Mouse (Mus musculus): ENCODE measurements around the gene Col8a1. TPM values are rescaled to one million over a fixed set of nuclear protein-coding genes. Genes with fewer than 3 reads are reported as not detected.

Gene Col8a1
- polyA plus RNA-seq, 1 experiment from 2014 or later = 2.9 TPM

DNA sequence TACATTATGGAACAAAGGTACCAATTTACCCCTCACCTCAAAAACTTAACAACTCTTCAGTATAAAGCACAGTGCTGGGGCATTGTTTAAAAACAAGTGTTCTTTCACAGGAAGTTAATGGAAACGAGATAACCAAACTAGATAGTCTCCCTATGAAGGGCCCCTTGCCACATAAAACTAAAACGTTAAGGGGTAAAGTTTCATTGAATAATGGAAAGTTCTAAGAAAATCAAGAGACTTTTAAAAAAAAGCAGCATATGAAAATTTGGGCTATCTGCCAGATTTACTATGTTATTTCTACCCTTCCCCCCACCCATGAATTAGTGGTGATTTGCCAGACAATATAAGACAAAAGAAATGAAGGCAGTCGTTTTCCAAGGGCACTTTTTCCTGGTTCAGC lies 169.3 kb downstream of the Col8a1 start:
- no peak overlapping the region for H3K4me2 ChIP-seq (replicated peaks; ENCODE audit: low read depth, low read length)

DNA sequence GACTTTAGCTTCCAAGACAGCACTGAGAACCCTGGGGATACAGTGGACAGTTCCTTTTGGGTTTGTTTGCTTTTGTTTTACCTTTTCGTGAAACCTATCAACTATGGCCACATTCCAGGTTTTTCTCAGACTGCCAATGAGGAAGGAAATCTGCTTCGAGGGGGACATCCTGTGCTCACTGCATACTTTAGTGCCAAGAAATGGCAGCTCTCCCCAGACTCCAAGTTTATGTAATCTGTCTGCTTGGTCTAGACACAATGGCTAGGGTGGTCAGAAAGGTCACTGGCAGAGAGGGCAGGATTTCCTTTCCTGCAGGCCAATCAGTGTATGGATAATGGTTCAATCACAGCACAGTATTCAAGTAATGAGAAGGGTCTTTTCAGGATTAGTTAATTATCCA lies 172.5 kb downstream of the Col8a1 start:
- Histone ChIP-seq H3K4me1 (replicated peaks; ENCODE audit: control insufficient read depth, insufficient read depth, low read length) (no peaks in the 10 kb centered on the region), H3K36me3 (ENCODE audit: control insufficient read depth, insufficient read depth, low read length) (no peaks in the 10 kb centered on the region), H3K27ac (ENCODE audit: low read depth, low read length) (no peak overlapping the region), H3K4me3 (ENCODE audit: low read depth, low read length) (no peak overlapping the region), H3K9me3 (ENCODE audit: control insufficient read depth, low read length) (no peaks in the 10 kb centered on the region), H3K27me3 (ENCODE audit: control insufficient read depth, insufficient read depth, low read length) (no peaks in the 10 kb centered on the region), H3K4me2 (replicated peaks; ENCODE audit: low read depth, low read length) (no peak overlapping the region), H3K9ac (ENCODE audit: low read depth, low read length) (no peak overlapping the region)
- 87% methylated on average over 2 of the region's 2 CpGs for WGBS
- ATAC-seq (ENCODE audit: low FRiP score) = no peak
- no peak for DNase-seq (ENCODE audit: low spot score)

More for the DNA sequence above, 169.3 kb downstream of the Col8a1 start:
- no peak for DNase-seq (ENCODE audit: low spot score)
- Histone ChIP-seq H3K4me1 (replicated peaks; ENCODE audit: control insufficient read depth, insufficient read depth, low read length) (no peaks in the 10 kb centered on the region), H3K9ac (ENCODE audit: low read depth, low read length) (no peak overlapping the region), H3K36me3 (ENCODE audit: control insufficient read depth, insufficient read depth, low read length) (no peaks in the 10 kb centered on the region), H3K4me3 (ENCODE audit: low read depth, low read length) (no peak overlapping the region), H3K9me3 (ENCODE audit: control insufficient read depth, low read length) (no peaks in the 10 kb centered on the region), H3K27ac (ENCODE audit: low read depth, low read length) (no peak overlapping the region), H3K27me3 (ENCODE audit: control insufficient read depth, insufficient read depth, low read length) (no peaks in the 10 kb centered on the region)
- WGBS = 75% methylated on average over 3 of the region's 3 CpGs
- ATAC-seq (ENCODE audit: low FRiP score) = no peak

DNA sequence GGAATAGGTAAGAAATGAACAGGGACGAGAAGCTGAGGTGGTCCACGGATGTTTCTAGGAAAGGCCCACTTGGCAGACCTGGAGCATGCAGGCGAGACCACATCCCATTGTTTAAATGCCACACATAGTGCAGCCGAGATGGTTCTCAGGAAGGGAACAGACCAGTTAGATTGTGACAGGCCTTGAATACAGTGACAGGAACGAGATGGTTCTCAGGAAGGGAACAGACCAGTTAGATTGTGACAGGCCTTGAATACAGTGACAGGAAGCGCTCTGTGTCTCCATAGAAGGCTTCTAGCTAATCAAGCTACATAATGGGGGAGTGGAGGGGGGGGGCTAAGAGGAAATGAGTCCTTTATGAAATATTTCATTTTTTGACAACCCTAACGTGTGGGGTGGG lies 174.5 kb downstream of the Col8a1 start:
- 80% methylated on average over 7 of the region's 7 CpGs for WGBS
- H3K27ac ChIP-seq (ENCODE audit: low read depth, low read length) = no peak overlapping the region
- no peaks in the 10 kb centered on the region for H3K27me3 ChIP-seq (ENCODE audit: control insufficient read depth, insufficient read depth, low read length)
- ATAC-seq (ENCODE audit: low FRiP score) (no peak), DNase-seq (ENCODE audit: low spot score) (no peak)
- H3K9me3 ChIP-seq (ENCODE audit: control insufficient read depth, low read length) = no peaks in the 10 kb centered on the region
- H3K36me3 ChIP-seq (ENCODE audit: control insufficient read depth, insufficient read depth, low read length) = no peaks in the 10 kb centered on the region
- H3K9ac ChIP-seq (ENCODE audit: low read depth, low read length) = no peak overlapping the region
- no peak overlapping the region for H3K4me3 ChIP-seq (ENCODE audit: low read depth, low read length)
- no peak overlapping the region for H3K4me2 ChIP-seq (replicated peaks; ENCODE audit: low read depth, low read length)
- H3K4me1 ChIP-seq (replicated peaks; ENCODE audit: control insufficient read depth, insufficient read depth, low read length) = no peaks in the 10 kb centered on the region

DNA sequence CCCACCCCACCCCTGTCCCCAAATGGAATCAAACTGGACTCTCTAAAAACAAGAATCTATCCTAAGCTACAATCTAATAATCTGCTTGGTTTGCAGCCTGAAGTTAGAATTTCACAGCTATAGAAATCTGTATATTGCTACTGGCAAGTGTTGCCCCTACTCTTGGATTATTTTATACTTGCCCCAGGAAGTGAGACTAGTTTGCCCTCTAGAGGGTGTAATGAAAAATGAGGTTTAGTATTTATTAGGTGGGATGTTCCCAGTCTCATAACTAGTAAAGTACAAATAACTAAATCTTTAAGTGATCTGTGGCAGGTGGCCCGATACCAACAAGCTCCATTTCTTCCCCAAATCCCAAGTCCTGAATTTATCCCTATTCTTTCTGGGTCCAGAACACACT lies 177.0 kb downstream of the Col8a1 start:
- no peak for ATAC-seq (ENCODE audit: low FRiP score)
- no peak overlapping the region for H3K27ac ChIP-seq (ENCODE audit: low read depth, low read length)
- no peak for DNase-seq (ENCODE audit: low spot score)
- WGBS = 85% methylated on average over 1 of the region's 1 CpGs
- no peaks in the 10 kb centered on the region for H3K27me3 ChIP-seq (ENCODE audit: control insufficient read depth, insufficient read depth, low read length)
- H3K9ac ChIP-seq (ENCODE audit: low read depth, low read length) = no peak overlapping the region
- no peaks in the 10 kb centered on the region for H3K4me1 ChIP-seq (replicated peaks; ENCODE audit: control insufficient read depth, insufficient read depth, low read length)
- H3K4me2 ChIP-seq (replicated peaks; ENCODE audit: low read depth, low read length) = no peak overlapping the region
- H3K9me3 ChIP-seq (ENCODE audit: control insufficient read depth, low read length) = no peaks in the 10 kb centered on the region
- H3K36me3 ChIP-seq (ENCODE audit: control insufficient read depth, insufficient read depth, low read length) = no peaks in the 10 kb centered on the region
- no peak overlapping the region for H3K4me3 ChIP-seq (ENCODE audit: low read depth, low read length)

DNA sequence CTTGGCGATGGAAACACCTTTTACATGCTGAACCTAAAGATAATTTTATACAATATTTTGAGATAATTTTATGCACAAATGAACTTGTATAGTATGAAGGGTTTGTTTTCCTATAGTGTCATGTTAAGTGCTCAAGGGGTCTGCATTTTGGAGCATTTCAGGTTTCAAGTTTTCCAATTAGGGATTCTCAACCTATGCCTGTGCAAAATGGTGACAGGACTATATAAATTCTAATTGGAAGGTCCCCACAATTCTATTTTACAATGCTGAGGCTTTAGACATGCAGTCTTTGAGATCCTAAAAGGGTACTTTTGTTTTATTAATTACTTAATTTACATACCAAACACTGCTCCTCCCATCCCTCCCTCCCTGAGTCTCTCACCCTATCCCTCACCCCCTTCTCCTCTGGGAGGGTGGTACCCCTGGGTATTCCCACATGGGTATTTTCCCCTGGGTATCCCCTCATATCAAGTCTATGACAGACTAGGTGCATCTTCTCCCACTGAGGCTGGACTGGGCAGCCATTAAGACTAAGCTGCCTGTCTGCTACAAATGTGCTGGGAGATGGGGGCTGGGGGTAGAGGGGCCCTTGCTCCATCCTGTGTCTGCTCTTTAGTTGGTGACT lies 178.7 kb downstream of the Col8a1 start:
- 94% methylated on average over 1 of the region's 1 CpGs for WGBS
- Histone ChIP-seq H3K9me3 (ENCODE audit: control insufficient read depth, low read length) (no peaks in the 10 kb centered on the region), H3K4me2 (replicated peaks; ENCODE audit: low read depth, low read length) (no peak overlapping the region), H3K4me1 (replicated peaks; ENCODE audit: control insufficient read depth, insufficient read depth, low read length) (no peaks in the 10 kb centered on the region), H3K27ac (ENCODE audit: low read depth, low read length) (no peak overlapping the region), H3K4me3 (ENCODE audit: low read depth, low read length) (no peak overlapping the region), H3K9ac (ENCODE audit: low read depth, low read length) (no peak overlapping the region), H3K36me3 (ENCODE audit: control insufficient read depth, insufficient read depth, low read length) (no peaks in the 10 kb centered on the region), H3K27me3 (ENCODE audit: control insufficient read depth, insufficient read depth, low read length) (no peaks in the 10 kb centered on the region)
- ATAC-seq (ENCODE audit: low FRiP score) (no peak), DNase-seq (ENCODE audit: low spot score) (no peak)

Other genes starting within 250 kb of the Col8a1 start
- 48.6 and 51.1 TPM in 2 replicates for gene Cmss1, start 147.9 kb downstream of the Col8a1 start, polyA plus RNA-seq (2014; fragmentation: Nextera tagmentation; extraction: Ambion mirVana)

Data from hindbrain, embryonic 11.5 days (tissue).